Mouse (Mus musculus) monocyte, adult 5-6 weeks (primary cell): ENCODE measurements around the gene Ankrd34a. TPM values are rescaled to one million over a fixed set of nuclear protein-coding genes. Genes with fewer than 3 reads are reported as not detected.

Experiments
- ATAC-seq: fragments of 153-309, 156-312 bp; replicated peaks from 2 replicates; pipeline ENCODE4 v1.8.0; 2017; ENCODE audit warnings: mild to moderate bottlenecking; ENCODE audit not compliant: low TSS enrichment, insufficient number of reproducible peaks, severe bottlenecking, poor library complexity, low FRiP score
- total RNA-seq: library from RNA; stranded (forward); fragments of 200-1000, 200-491, 200-594 nt; gene quantifications from 3 replicates; pipeline ENCODE4 v1.2.3, GENCODE M21; 2017

The Ankrd34a gene
- total RNA-seq, 1 experiment from 2014 or later, result not detected

- no peak for ATAC-seq
Measured at GRCm38 (mm10) chr3:96560881-96561668, 35.4 kb upstream of the Ankrd34a start.

DNA sequence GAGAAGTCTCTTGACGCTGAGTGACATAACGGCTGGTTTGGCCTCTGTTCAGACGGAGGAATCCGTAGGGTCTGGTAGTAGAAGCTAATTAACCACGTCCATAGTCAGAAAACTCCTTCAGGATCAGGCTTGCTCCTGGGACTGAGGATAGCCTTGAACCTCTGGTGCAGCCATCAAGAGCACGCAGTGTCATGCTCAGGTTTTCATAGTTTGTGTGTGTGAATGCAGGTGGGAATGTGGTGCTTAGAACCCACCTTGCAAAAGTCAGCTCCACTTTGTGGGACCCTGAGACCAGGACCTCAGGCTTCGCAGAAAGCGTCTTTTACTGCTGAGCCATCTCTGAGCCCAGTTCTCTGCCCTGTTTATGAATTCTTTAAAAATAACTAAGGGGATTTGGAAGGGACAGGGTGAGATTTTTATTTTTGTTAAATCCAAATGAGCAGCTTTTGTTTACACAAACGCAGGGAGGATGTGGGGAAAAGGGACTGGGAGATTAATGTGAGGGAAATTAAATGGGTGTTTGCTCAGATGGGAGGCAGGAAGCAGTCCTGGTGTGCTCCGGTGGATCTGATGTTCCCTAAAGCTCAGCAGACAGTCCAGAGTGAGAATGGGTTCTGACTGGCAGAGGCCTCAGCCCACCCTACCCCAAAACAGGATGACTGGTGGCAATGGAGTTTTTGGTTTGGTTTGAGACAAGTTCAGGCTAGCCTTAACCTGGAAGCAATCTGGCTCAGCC lies 34.3 kb upstream of the Ankrd34a start:
- no peak for ATAC-seq

GRCm38 (mm10) chr3:96563267-96563666 lies 33.2 kb upstream of the Ankrd34a start:
- ATAC-seq, result no peak

DNA sequence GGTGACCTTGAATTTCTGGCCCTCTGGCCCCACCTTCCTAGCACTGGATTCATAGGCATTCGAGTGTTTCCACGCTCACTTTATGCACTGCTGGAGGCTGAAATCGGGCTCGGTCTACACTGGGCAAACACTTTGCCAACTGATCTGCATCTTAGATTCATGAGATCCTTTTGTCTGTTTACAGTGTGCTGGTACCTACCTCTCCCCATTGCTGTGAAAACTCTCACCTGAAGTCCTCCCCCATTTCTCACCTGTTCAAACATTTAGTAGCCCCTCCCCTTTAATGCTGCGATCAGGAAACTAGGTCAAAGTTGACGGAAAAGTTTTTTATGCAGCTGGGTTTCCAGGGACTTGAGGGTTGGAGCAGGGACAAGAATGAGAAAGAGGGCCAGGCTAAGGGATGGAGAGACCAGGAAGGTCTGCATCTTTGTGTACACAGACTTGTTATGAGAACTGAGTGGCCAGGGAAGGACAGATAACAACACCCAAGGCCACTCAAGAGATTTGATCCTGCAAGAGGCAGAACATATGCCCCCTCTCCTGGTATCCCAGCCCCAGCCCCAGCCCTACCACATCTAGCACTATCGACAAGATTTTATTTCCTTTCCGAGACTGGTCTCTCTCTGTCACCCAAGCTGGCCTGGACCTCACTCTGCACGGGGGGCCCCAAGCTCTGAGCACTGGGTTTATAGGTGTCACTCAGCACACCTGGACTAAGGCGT lies 32.4 kb upstream of the Ankrd34a start:
- no peak for ATAC-seq

GRCm38 (mm10) chr3:96564633-96565032 lies 31.8 kb upstream of the Ankrd34a start:
- ATAC-seq, result peak; percentile 94

DNA sequence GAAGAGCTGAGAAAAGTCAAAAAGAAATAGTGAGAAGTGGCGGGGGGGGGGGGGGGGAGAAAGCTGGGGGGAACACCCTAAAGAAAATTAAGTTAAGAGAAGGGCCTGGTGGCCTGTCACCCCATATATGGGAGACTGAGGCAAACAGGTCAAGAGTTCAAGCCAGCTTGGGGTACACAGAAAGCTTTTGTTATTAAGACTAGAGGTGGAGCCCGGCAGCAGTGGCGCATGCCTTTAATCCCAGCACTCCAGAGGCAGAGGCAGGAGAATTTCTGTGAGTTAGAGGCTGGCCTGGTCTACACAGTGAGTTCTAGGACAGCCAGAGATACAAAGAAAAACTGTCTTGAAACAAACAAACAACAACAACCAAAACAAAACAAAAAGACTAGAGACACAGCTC lies 31.3 kb upstream of the Ankrd34a start:
- ATAC-seq, result no peak

GRCm38 (mm10) chr3:96566661-96567450 lies 29.6 kb upstream of the Ankrd34a start:
- ATAC-seq, result no peak

DNA sequence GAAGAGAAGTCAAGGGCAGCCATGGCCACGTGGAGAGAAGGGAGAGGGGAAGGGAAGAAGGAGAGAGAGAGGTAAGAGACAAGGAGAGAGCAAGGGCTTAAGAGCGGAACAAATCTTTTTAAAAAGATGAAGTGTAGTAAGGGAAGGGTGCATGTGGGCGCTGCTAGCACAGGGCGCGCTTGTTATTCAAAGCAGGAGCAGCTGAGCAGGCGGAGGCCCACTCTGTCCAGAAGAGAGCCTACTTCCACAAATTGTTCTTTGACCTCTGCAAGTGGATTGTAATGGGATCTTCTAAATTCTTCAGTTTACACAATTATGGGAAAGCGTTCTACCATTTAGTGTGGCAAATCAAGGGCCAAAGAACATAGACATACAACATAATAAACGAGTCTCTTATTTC lies 27.8 kb upstream of the Ankrd34a start:
- ATAC-seq, result no peak

DNA sequence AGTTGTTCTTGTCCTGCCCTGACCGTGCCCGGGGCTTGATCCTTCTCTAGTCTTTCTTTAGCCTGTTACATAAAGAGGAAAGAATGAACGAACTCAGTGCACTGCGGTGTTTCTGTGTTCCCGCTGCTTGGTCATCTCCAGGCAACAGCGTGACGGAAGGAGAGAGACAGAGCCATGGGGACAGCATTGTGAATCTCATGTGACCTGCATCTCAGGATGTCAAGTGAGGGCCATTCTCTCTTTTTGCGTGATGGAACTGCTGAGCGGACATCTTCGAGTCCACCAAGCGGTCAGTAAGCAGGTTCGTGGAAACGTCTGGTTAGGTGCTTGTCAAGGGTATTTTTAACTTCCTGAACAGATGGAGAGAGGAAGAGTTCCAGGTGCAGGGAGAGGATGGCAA lies 26.9 kb upstream of the Ankrd34a start:
- no peak for ATAC-seq

GRCm38 (mm10) chr3:96569966-96570605 lies 26.4 kb upstream of the Ankrd34a start:
- ATAC-seq, result no peak

- ATAC-seq, result no peak
Measured at GRCm38 (mm10) chr3:96570643-96571042, 25.8 kb upstream of the Ankrd34a start.

GRCm38 (mm10) chr3:96571336-96571735 lies 25.1 kb upstream of the Ankrd34a start:
- ATAC-seq, result no peak

DNA sequence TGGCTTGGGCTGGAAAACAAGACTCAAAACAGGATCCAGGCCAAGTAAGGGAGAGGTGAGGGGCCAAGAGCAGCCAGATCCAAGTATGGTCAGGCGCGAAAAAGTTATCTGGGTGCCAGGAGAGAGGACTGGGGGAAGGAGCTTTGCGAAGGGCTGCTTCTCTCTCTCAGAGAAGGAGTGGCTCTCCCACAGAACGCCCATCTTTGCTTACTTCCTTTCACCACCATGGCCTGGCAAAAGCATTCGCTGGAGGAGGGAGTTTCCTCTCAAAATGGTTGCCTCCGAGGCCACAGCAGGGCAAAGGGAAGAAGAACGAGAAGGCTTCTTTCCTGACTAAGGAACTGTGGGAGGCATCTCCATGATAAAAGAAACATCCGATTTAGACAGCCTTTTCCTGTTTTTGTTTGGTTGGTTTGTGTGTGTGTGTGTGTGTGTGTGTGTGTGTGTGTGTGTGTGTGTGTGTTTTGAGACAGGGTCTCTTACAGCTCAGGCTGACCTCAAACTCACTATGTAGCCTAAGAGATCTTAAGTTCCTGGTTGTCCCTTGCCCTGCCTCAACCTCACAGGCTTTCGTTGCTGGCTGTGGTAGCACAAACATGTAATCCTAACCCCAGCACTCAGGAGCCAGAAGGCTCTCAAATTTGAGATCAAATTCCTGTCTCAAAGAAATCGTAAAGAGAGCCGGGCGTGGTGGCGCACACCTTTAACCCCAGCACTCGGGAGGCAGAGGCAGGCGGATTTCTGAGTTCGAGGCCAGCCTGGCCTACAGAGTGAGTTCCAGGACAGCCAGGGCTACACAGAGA lies 24.3 kb upstream of the Ankrd34a start:
- peak; percentile 74 for ATAC-seq

- ATAC-seq, result no peak
Measured at GRCm38 (mm10) chr3:96573611-96574511, 22.6 kb upstream of the Ankrd34a start.

DNA sequence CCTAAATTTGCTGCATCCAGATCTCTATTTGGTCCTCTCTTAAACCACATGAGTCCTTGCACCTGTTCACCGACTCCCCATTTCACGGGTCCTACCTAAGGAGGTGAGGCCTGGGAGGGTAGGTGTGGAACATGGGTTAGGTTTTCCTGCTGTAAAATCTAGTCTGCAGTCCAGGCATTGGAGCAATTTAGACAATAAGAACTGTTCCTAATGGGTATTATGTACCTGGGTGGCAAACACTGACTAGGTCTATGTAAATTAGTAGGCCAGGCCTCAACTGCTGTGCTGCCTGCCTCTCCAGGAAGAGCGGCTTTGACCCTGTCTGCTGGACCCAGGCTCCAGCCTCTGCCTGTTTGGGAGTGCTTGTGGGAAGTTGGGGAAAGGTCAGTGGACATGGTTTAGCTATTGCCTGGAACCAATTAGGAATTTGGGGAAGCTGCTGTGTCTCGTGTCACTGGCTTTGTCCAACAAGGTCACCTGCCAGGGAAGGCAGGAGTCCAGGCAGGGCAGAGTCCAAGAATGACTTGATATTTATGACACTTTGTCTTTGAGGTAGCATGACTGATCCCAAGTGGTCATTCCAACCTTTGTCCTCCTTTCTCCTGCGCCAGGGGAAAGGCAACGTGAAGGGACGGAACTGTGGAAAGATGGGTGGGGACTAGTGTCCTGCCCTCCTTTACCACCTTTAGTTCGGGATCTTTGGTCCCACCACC lies 21.0 kb upstream of the Ankrd34a start:
- ATAC-seq, result no peak

DNA sequence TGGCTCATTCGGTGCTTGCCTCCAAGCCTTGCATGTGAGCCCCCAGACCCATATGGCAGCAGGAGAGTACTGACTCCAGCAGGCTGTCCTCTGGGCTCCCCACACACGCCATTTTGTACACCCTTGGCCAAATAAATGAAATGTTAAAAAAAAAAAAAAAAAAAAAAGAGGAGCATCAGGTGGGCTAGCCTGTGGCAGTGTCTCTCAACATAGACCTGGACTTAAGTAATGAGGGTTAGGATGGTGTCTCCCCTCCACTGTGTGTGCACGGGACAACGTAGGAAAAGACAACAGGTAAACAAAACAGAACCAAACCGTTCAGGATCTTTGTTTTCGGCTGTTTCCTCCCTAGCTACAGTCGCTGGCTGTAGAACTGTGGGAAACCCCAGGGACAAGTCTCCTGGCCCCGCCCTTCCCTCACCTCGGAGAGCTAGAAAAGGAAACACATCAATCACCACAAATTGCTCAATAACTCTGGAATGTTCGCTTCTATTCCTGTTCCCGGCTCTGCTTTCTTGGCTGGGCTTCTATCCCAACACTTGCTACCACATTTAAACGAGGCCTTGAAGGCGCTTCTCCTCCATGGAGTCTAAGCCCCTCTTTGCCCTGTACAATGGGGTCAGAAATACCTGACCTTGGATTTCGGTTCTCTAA lies 20.3 kb upstream of the Ankrd34a start:
- ATAC-seq, result no peak
